Mouse (Mus musculus) left cerebral cortex, adult 8-10 months (tissue): ENCODE results near the gene Eno3. TPM values are rescaled to one million over a fixed set of nuclear protein-coding genes. Genes with fewer than 3 reads are reported as not detected.

Source experiments
- DNase-seq, 2 experiments: peaks; one replicate each; pipeline ENCODE4 v3.0.0; 2022; ENCODE audit warnings: low spot score in 2 of 2
- total RNA-seq, 4 experiments: library from RNA; stranded (reverse); gene quantifications; 2 replicates each; pipeline ENCODE4 v1.2.4; 2022

Gene Eno3
- total RNA-seq, 4 experiments from 2014 or later = 10.5 to 14.1 (median 12.5) TPM

DNA sequence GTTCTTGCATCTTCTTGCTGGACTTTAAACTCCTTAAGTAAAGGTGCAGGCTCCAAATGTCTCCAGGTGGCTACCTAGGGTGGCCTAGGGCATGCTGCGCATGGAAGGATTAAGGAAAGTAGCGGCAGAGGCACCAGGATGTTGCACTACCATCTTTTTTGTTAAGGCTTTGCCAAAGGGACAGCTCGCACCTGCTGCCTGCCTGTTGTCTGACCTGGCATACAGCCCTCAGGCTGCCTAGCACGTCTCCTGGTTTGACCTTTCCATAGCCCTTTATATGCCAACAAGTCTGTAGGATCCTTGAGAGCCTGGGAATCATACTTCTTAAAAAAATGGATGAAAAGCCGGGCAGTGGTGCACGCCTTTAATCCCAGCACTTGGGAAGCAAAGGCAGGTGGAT lies 14.0 kb upstream of the Eno3 start:
- no peak for DNase-seq

DNA sequence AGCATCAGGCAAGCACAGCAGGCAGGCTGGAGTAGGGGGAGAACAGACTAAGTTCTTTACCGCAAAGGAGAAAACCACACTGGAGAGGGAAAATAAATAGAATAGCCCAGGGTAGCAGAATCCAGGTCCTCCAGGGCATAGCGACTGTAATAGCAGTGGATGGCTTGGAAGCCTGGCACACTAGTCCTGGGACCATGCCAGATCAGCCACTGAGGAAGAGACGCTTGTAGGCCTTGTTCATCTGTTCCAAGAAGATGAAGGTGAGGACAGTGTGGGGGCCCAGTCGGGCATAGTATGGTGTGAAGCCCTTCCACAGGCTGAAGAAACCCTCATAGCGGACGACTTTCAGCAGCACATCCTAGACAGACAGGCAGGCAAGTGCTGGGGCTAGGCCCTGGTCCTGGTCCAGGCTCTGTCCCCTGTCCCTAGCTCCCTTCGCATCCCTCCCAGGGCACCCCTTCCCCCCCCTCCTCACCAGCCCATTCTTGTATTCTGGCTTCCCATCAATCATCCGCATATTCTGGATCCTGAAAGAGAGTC lies 12.4 kb upstream of the Eno3 start:
- no peak for DNase-seq

DNA sequence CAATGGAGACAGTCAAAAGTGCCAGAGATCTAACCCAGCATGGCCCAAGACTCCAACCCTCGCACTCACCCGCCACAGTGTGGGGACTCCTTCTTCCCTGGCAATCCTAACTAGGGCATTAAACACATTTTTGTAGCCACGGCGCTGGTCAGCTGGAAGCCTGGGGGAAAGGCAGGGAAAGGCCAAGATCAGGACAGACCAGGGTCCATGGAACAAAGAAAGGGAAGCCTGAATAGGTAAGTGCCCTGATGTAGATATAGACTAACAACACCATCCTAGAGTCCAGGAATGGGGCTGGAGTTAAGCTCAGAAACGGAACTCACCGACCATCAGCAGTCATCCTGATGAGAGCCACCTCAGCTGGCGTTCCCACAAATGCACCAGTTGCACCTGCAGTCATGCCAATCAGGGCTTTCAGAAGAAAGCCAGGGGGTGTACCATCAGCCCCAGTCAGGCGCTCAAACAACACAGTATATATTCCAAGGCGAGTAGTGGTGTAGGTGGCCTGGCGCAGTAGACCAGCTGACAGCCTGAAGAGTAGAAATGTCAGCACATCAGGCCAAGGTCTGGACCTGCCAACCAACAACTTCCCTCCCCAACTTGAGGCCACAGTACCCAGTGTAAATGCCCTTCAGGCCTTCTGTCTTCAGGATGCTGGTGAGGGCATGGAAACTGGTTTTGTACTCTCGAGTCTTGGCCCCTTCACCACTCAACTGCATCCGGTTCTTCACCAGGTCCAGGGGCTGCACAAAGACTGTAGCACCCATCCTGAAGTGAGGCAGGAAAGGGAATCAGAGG lies 11.3 kb upstream of the Eno3 start:
- DNase-seq = no peak

DNA sequence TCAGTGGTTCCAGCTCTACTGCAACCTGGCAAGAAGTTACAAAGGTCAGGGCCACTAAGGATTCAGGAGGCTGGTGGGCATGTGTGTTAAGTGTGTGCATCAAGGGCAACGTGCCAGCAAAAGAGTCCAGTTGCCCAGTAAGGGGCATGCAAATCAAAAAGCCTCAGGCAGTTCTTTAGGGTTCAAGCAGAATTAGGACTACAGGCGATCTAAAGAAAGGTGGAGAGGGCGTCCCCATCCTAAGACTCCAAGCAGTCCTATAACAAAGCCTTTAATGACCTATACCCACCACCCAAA lies 10.8 kb upstream of the Eno3 start:
- no peak for DNase-seq

DNA sequence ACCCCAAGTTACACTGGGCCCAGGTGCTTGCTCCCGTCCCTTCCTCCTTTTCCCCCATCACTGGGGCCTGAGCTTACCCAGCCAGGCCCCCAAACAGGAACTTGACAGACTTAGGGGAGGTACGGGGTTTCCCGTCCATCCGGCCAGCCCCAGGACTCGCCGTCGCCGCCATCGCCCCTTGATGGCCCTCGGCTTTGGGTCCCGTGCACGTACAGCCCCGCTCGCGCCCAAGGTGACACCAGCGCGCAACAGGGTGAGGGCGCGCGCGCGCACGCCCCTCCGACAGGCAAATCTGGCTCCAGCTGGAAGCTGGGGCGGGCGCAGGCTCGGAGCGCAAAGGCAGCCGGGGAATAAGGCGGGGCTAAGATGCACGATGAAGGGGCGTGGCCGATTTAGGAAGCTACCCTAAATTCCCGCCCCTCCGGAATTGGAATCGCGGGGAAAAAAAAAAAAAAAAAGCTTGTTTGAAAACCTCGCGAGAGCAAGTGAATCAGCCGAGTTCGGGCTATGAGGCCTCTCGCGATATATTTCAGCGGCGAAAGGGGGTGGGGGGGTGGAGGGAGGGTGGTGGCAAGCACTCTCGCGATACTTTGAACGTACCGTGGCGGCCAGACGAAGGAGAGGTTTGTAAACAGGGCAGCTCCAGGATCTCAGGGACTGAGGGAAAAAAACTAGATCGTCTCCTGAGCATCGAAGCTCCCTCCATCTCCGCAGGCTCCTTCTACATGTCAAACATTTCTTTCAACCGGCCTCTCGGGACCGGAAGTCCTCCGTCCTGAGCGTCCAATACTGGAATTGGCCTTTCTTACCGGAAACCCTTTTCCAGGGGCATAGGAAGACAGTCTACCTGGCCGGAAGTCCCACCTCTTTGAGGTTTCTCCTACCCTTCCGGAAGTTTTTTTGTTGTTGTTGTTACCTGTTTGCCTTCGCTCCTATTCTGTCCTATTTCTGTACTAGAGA lies 10.0 kb upstream of the Eno3 start, which contains the start of the genes Rnf167 and Slc25a11:
Gene Rnf167, plus strand, starts transcription at position 545 of the 960 bp plus-strand sequence.
Gene Slc25a11, minus strand, starts transcription at position 789 of the 960 bp plus-strand sequence.
- peak; percentile 84 to 97 for DNase-seq

DNA sequence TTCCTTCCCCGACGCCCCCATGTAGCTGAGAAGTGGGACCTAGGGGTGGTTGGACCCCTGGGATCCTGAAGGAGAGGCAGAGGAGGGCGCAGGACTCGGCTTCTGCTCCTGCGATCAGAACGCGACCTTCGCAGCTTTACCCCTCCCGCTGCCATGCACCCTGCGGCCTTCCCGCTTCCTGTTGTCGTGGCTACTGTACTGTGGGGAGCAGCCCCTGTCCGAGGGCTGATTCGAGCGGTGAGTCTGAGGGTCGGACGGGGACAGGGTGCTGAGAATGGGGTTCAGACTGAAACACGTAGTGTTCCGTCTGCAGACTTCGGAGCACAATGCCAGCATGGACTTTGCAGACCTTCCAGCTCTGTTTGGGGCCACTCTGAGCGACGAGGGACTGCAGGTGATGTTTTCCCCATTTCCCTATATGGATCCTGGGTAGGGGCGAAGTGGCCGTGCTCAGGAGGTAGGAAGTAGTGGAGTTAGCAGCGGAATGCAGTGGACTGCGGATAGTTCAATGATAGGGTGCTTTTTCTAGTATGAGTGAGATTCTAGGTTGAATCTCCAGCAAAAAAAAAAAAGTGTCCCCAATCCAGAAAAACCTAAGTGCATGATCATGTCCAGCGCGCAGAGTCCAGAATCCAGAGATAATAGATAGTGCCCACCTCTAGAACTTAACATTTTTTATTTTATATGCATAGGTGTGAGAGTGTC lies 9.1 kb upstream of the Eno3 start:
- no peak for DNase-seq

DNA sequence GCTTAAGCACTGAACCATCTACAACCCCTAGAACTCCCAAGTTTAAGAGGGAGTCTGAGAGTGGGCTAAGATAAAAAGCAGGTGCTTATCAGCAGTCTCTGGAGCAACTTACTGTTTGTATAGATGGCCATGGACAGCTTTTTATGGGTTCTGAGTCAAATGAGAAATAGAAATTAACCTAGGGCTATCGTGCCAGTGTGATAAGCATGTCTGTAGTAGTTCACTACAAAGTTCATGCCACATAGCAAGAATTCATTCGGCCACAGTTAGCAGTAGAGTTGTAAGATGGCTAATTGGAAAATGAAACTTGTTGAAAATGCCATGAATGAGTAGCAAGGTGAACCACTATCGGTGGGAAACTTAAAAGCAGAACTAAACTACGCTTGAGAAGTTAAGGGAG lies 8.5 kb upstream of the Eno3 start:
- no peak for DNase-seq

DNA sequence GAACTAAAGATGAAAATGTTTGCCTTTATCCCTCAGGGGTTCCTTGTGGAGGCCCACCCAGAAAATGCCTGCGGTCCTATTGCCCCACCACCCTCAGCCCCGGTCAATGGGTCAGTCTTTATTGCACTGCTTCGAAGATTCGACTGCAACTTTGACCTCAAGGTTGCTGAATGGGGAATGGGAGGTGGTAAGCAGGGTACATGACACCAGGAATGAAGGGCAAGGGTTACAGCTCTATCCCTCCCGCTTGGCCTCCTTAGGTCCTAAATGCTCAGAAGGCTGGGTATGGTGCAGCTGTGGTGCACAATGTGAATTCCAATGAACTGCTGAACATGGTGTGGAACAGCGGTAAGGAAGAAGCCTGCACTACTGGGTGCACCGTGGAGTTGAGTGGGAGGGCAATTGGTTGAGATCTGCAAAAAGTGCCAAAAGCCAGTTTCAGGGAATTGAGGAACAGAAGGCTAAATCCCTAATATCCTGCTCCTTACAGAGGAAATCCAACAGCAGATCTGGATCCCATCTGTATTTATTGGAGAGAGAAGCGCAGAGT lies 7.7 kb upstream of the Eno3 start:
- no peak for DNase-seq

DNA sequence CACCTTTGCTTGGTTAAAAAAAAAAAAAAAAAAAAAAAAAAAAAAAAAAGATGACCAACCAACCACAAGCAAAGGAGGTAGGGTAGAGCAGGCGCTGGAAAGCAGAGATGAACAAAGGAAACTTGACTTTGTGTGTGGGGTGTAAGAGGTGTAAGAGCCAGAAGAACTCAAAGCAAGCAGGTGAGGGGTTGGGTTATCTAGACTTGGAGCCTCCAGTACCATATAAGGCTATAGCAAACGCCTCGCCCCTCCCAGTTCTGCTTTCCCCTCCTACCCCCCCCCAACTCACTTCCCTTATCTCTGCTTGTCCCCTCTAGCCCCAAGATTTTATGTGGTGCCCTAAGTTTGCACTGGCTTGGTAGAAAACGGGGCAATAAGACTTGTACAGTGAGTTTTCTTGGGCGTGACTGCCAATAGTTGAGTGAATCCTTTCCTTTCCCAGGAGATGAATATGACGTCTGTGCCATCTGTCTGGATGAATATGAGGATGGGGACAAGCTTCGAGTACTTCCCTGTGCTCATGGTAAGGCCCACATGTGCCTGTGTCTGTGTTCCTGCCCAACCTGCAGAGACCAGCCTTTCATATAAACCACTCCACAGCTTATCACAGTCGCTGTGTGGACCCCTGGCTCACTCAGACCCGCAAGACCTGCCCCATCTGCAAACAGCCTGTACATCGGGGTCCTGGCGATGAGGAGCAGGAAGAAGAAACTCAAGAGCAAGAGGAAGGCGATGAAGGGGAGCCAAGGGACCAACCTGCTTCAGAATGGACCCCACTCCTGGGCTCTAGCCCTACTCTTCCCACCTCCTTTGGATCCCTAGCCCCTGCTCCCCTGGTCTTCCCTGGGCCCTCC lies 6.5 kb upstream of the Eno3 start:
- no peak for DNase-seq

DNA sequence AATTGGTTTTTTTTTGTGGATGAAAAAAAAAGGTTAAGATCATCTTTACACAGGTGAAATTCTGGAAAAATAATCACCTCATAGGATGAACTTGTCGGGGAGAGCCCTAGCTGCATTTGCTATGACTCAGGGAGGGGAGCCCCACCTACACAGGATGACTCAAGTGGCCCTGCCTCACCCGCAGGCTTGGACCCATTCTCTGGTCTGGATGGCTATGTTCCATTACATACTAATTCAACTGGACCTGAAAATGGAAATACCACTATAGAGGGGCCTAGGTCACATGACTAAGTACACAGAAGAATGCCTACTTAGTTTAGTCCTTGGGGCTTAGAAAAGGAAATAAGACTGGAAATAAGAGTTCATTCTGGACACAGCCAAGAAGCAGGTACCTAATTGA lies 5.6 kb upstream of the Eno3 start:
- no peak for DNase-seq

DNA sequence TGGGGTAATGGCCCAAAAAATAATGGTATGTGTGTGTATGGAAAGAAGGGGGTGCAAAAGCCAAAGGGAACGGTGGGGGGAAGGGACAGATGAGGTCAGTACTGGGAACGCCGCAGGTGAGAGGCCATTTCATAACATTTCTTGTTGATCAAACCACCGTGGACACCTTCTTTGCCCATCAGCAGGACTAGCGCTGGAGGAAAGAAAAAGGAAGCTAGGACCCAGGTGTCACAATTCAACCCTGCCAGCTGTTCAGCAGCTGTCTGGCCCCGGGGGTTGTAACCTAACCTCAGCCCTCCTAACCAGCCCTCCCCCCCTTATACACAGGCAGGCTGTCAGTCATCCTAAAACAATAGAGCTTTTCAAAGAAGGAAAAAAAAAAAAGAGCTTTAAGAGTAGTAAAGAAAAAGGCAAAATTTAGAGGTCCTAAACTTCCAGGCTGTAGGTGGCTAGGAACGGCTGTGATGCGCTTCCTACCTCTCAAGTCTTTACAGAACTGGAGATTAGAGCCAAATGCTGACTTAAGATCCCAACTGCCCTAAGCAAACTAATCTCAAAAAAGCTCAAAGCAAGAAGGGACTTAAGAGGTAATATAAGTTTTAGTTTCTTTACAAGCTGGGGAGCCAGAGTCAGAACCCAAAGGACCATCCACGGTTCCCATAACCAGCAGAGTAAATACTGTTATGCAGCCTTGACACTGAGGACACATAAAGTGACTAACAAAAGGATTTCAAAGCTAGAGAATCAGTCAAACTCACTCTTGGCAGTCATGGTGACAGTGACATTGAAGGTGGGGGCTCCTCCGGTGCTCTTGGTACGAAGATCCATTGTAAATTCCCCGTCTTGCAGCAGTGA lies 4.7 kb upstream of the Eno3 start:
- no peak for DNase-seq

DNA sequence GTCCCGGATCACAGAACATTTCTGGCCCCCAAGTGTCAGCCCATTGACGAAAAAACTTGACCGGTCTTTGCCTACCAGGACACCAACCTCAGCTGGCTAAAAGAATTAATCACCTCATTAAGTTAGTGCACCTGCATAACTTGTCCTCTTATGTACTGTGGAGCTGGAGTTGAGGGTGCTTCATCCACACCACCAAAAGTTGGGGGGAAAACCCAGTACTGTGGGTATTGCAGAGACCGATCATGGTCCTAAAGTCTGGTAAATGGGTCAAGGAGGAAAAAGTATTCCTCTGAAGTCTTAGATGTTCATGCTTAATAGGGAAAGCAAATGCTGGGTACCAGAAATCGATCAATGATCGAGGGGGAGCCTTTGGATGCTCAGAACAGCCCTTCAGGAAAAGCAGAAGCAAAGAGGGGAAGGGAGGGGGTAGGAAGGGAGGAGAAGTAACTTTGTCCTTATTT lies 4.1 kb upstream of the Eno3 start:
- no peak for DNase-seq

DNA sequence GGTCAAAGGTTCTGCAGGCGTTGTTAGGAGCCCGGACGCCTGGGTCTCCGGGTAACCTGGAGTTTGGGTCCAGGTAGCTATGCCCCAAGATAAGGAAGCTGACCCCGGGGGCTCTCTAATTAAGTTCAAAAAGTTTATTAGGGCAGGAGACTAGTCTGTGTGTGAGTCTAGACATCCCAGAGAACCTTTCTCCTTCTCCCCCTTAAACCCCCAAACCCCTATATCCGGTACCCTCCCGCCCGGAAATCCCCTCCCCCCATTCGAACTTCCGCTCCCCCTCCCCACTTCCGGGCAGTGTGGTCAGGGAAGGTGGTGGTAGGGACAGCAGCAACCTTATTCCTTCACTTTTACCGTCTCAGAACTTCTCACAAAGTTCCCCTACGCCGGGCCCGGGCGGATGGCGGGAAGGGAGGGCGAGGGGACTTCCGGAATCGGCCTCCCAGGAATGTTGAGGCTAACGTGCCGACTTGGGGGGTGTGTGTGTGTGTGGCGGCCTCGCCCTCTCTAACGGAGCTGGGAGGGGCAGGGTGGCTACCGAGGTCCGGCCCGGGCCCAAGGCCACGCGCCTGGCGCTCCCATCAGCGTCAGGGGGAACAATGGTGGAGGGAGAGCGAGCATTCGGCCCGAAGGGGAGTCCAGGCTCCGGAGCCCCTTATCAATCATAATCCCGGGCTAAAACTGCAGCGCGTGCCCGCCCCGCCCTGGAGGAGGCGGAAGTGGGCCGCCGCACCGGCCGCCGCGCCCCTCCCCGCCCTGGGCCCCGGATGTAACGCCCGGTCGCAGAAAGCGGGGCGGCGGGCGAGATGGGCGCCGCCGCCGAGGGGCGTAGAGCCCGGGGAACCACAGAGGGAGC lies 3.4 kb upstream of the Eno3 start:
- no peak for DNase-seq

DNA sequence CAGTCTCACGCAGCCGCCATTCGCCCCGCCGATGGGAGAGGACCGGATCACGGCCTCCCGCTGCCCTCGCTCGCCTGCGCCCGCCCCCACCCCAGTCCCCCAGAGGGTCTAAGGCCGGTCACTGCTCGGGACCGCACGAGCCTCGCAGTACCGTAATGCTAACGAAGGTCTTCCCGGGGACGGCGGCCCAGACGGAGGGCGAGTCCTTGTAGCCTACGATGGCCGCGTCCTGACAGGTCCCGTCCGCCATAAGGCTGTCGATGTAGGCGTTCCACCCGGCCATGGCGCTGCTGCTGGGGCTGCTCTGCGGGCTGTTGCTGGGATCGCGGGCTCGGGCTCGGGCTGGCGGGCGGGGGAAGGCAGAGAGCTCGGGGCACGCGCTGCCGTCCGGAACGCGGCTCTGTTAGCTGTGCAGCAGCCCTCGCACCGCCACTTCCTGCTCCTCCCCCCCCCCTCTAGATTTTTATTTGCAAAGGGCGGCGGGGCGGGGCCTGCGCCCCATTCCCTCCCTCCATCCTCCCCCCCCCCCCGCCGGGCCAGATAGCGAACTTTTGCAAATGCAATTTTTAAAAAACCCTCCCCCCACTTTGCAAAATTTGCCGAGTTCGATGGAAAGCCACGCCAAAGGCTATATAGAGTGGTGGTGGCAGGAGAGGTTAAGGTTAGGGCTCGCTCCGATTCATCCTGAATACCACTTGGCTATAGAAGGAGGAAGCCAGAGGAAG lies 2.6 kb upstream of the Eno3 start, which contains the start of gene Pfn1:
Gene Pfn1, minus strand, starts transcription at position 447 of the 725 bp plus-strand sequence.
- peak in 1 of 2 experiments; percentile 41 for DNase-seq

DNA sequence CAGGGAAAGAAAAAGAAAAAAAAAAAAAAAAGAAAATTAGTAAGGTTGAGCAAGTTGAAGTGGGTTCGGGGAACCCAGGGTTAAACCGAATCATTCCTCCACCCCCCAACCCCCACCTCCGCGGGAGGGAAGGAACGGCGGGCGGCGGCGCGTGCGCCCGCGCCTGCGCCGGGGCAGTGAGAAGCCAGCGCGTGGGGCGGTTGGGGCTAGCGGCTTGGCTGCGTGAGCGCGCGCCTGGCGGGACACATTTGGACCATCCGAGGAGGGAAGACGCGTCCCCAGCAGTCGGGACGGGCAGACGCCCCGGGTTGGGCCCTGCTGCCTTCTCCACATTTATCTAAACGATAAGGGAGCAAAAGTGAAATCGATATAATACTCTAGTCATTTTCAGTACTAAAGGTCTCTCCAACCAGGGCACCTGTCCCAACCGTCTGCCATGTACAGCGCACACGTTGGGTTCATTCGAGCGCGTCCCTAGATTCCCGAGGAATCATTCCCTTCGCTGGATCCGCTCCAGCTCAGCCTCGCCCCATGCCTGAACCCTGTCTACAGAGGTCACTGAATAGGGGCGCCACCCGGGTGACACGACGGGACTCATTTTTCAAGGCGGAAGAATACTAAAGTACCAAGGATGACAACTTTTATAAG lies 2.0 kb upstream of the Eno3 start:
- DNase-seq = peak in 1 of 2 experiments; percentile 60

DNA sequence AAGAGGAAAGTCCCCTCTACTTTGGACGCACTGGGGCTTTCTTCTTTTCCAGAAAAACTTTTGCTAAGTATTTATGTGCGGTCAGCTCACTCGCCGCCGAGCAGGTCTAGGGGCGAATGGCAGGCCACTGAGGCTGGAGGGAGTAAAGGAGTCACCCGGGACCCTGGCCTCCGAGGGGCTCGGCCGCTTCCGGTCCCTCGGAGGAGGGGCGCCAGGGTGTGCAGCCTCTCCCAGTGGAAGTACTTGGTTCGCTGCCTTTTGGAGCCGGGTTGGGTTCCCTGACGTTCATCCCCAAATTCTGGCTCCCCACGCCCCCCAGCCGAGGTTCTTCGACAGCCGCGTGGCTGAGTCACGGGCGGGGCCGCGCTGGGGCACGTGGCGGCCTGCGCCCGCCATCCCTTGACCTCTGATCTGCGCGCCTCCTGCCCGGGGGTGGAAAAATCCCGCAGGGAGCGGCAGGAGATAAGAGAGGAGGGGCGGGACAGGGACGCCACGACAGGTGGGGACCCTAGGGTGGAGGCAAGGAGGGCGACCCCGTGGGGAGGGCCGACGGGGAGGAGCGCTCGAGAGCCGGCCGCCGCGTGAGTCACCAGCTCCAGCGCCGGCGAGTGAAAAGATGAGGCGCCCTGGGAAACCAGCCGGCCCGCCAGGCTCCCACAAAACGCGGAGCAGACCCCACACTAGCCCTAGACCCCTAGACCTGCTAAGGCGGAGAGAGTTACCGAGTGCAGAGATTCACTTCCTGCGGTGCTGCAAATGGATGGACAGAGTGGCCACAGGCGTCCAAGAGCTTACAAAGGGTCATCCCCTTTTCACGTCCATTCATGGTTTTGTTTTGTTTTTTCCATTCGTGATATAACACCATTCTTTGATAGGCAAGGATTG lies 1.2 kb upstream of the Eno3 start:
- peak in 1 of 2 experiments; percentile 20 for DNase-seq
